Mouse (Mus musculus) Muller cell, postnatal 12 days (primary cell): ENCODE results near the gene Marveld3.

Source experiments
- DNase-seq: peaks from one replicate; pipeline ENCODE4 v3.0.0-alpha.2; 2015; ENCODE audit errors: inconsistent ontology term

Gene Marveld3

DNA sequence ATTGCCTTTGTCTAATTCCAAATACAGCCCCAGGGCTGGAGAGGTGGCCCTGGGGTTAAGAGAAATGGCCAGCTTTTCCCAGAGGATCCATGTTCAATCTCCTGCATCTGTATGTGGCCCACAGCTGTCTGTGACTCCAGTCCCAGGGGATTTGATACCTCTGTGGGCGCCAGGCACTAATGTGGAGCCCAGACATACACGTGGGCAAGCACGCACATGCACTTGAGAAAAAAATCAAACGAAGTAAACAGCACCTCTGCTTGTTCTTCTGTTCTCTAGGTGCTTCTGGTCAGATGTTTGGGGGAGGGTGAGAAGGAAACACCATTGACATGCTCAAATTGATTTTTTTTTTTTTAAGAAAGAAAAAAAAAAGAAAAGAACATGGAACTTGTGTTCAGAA is 2.1 kb upstream of the Marveld3 start:
- DNase-seq: no peak

DNA sequence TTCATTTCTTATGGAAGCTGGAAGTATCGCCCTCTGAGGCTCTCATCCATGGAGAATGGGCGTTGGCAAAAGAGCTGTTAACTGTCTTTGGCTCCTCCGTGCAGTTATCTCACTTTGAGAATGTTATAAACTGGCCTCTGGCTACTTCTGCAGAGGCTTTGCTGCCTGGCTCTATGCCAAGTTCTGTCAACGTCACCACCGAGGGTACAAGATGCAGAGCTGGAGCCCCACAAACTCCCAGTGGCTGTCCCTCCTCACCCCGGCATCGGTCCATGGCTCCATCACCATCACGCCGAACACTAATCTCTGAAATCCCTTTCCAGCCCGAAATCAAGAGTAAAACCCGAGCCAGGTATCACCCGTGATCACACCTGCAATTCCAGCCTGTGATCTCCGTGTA is 1.4 kb upstream of the Marveld3 start:
- DNase-seq: no peak

DNA sequence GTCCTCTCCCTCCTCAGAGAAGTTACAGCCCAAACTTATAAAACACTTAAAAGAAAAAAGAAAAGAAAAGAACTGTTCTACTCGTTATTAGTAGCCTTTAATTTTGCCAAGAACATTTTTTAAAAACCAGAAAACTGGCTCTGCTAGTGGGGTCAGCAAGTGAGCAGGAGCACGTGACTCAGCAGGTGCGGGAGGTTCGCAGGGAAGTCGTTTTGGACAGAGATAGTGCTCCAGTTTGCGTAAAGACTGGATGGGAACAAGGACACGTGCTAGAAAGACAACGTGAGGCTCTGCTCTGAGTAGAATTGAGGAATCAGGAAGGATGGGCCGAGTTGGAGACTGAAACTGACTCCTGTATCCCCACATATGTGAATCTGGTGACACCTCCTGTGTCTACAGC is 893 bp upstream of the Marveld3 start:
- no peak for DNase-seq

DNA sequence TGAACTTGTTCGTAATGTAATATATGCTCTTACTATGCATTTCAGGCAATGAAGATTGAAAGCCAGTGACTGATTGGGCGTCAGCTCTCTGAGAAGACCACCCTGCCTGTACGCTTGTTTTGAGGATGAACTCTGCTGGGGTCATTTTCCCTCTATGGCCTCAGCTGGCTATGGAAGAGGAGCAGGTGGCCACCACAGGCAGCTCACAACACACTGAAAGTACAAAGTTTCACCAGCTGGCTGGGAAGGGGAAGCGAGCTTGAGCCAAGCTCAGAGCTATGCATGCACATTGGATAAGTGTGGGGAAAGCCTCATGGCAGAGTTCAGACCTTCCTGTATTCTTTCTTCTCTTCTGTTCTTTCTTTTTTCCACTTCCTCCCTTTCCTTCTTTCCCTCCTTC is 2.9 kb downstream of the Marveld3 start:
- no peak for DNase-seq

DNA sequence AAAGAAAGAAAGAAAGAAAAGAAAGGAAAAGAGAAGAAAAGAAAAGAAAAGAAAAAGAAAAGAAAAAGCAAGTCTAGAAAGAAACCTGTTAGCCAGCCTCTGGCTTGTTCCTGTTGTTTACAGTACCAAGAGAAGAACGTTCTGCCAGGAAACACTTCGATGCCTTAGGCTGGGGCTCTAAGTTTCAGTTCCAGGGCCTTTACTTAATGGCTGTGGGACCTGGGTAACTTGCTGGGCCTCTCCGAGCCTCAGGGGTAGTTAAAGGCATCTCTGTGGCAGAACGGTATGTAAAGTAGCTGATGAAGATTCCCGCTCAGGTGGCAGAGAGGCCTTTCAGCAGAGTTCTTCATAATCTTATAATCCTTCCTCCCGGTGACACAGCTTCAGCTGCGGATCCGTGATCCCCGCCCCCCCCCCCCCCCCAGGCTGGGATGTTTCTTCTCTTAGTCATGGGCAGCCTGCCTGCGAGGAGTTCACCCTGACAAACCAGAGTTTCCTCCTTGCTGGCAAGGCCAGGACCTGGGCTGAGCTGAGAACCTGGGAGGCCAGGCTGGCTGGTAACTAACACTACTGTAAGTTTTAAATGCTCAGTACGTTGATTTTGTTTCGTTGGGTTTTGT is 3.9 kb downstream of the Marveld3 start:
- DNase-seq: peak; percentile 83

DNA sequence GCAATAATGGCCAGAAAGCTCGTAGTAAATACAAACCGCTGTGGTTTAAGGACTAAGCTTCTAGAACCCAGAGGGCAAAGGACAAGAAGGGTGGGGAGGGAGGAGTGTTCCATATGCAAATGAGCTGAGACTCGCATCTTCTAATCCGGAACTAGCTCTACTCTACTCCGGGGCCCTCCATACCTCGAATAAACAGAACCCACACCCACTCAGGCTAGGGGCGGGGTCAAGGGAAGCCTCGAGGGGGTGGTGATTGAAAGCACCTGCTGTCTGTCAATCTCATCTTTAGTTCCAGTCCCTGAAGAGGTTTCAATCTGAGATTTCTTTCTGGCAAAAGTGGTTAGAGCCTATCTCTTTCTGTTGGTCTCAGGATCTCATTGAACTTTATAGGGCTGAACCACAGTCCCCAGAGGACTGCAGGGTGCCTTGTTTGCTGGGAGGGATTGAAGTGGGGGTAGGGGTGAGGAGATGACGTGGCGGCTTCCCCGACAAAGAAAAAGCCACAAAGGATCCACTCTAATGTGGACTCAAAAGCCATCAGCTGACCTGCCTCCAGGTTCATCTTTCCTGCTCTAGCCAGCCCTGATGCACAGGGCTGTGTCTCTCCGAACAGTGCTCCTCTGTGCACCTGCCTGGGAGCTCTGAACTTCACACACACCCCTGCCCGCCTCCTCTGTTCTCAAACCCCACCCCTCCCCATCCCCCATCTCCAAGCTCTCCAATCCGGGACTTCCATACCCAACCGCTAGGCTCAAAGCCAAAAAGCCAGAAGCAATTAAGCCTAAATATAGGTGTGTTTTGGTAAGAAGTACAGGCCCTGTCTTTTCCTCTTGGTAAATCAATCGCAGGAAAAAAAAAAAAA is 4.6 kb downstream of the Marveld3 start:
- peak; percentile 49 for DNase-seq

DNA sequence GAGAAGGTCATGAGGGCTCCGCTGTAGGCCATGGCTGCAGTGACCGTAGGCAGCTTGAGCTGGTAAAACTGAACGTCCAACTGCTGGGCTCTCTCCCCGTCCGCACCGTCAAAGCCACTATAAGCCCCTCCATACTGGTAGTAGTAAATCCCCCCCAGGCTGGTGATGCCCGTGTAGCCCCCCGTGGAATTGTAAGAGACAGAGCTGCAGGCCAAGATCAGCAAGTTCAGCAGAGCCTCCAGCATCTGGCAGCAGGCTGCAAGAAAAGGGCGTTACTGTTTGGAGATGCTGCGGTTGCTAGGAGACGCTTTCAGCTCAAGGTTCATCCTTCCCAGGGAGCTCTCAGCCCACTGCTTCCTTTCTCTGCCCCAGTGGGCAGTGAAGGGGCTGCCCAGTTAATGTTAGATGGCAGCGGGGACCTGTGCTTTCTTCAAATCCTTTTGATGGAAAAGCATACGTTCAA is 7.5 kb downstream of the Marveld3 start:
- DNase-seq: no peak

DNA sequence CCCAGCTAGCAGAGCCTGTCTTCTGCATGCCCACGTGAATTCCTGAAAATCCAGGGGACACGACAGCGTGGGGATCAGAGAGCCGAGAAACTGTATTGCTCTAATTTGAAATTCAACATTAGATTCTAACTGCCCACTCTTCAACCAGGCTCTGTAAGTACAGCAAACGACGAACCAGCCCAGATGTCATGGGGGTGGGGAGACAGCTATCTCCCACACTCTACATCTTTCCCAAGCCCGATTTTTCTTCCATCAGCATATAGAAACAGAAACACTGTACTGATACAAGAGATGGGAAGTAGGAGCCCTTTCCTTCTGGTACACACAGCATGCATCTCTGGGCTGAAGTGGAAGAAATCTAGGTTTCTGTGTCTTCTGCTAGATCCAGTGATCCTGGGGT is 9.8 kb downstream of the Marveld3 start:
- no peak for DNase-seq

DNA sequence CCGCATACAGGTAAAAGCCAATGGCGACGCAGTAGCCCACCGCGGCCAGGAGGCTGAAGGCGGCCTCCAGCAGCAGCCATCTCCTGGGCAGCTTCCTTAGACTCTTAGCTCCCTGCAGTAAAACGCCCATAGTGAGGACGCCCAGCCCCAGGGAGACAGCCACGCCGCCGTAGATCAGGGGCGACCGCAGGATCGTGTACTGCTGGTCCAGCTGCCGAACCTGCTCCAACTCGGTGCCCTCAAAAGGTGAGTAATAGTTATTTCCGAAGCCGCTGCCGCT is 13.8 kb downstream of the Marveld3 start:
- DNase-seq: no peak

DNA sequence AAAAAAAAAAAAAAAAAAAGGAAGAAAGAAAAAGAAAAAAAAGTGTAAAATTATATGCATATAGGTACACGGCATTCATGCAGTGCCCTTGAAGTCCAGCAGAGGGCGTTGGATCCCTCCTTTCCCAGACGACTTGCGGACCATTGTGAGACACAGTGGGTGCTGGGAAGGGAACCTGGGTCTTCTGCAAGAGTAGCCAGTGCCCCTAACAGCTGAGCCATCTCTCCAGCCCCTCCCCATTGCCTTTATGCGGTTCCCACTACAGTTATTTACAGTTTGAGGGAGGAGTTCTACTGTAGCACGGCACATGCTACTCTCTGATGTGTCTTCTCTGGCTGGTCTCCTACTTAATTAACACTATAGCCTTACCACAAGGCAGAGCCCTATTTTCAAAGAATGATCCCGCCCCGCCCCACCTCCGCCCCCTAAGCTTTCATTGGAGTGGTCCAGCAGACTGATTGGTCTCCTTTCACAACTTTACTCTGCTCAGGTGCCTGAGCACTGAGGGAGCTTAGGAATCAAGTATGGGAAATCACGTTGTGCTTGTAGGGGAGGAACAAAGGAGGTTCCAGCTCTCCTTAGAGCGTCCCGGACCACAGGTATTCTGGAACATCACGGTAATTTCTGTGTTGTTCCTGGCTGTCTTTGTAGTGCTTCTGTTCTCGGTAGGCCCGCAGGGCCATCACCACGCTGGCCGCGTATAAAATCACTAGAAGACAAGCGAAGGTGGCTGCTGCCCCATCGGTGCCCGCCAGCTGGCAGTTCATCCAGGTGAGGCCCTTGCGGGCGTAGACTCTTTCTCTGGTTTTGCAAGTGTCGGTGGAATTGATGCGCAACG is 14.3 kb downstream of the Marveld3 start:
- DNase-seq: peak; percentile 32

DNA sequence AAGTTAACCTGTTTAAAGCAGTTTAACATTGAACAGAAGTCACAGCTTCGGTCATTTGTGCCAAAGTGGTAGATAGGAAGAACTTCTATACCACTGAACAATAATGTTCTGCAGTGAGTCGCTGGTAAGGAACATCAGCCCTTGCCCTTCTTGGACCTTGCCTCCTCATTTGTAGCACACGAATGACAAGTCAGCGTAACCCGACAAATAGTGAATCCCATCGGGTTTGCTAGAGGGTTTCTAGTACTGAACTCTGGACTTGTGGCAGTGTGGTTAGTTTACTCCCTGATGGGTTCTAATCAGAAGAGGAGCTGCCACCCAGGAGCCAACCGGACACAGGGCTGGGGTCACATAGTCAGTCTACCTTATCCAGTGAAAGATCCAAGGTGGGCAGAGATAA is 15.7 kb downstream of the Marveld3 start:
- no peak for DNase-seq

DNA sequence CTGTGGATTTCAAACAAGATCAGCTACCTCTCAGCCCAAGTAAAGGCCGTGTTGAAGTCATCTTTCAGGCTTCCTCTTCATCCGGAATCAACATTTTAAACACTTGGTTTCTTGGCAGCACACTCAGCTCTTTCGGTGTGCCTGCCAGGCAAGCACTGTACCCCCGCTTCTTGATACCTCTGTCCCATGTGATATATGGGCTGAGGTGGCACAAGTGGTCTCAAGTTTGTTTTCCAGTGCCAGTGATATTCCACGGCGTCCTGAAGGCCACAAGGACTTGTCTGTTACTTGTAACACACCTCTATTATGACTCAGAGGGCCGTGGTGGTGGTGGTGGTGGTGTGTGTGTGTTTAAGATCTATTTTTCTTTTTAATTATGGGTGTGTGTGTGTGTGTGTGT is 16.3 kb downstream of the Marveld3 start:
- DNase-seq: no peak

DNA sequence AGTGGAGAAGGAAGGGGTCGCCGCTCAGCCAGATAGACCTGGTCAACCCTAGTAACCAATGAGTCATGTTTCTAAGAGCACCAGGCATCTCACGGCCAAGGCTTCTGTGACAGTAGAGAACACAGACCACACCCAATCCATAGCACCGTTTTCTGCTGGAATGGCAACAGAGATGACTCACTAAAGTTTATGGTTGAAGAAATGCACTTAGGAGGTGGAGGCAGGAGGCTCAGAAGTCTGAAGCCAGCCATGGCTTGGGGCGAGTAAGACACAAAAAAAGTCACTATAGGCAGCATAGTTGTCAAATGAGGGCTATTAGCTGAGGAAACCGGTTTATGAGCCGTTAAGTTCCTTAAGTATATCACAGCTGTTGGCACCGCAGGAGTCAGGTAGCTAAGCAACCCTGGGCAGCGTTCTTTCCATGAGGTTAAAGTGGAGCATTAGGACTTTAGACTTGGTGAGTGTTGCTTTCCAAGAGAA is 16.8 kb downstream of the Marveld3 start:
- no peak for DNase-seq

DNA sequence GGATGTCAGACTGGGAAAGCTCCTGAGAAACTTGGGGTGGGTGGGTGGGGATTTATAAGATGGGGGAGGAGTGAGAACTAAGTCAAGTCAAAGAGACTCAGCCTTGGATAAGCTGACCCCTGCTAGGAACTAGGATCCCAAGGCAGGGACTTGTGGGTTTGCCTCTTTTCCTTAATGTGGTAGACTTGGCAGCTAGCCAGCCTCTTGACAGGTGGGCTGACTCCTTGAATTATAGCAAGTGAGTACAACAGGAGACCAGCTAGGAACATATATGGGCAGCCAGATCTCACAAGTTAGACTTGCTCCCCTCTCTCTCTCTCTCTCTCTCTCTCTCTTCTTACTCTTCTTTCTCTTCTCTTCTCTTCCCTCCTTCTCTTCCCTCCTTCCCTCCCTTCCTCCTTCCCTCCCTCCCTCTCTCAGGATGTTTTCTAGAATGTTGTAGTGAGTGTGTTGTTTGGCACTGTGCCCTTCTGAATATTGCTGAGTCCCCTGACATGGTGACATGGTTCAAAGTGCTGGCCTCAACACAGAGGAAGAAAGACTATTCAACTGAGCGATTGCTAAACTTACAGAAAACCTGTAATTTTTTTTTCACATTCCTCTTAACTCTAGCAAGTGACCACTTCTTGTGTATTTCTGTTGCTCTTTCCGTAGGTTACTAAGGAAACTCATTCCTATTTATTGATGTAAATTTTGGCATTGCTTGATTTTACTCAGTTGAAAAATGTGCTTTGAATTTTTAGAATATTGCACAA is 20.2 kb downstream of the Marveld3 start:
- no peak for DNase-seq

DNA sequence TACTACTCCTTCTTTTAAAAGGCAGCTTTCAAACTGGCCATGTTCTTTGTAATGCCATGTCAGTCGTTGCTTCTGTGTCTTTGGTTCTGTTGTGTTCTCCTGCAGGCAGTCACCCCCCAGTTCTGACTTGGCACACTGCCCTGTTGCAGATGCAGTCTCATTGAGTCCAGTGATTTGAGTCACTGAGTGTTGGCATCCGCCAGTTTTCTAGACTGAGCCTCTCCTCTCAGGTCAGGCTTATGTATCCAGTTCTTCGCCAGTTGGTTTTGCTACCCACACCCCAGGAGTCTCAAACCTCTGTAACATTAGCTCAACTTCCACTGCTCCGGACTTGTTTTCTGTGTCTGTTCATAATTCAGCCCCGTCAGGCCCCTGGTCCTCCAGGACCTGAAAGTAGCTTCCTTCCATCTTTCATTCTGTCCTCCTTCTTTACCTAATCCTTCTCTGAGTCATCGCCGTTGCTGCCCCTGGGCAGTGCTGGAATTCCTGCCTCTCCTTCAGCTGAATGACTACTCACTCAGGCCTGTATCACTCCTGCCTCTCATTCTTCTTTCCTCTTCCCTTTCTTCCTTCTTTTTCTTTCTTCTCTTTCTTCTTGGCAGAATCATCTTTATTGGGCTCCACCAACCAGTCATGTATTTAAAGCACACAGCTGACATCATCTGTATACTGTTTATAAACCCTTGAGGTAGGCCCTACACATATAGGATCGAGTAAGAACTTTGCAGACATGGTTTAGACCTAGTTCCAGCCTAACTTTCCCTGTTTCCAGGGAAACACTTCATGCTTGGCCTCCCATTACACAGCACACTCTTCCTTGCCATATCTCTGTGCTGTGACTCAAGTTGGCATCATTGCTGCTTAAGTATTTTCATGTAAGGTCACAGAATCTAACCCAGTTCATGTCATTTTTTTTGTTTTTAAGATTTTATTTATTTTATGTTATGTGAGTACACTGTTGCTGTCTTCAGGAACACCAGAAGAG is 41.3 kb downstream of the Marveld3 start:
- DNase-seq: peak; percentile 75

DNA sequence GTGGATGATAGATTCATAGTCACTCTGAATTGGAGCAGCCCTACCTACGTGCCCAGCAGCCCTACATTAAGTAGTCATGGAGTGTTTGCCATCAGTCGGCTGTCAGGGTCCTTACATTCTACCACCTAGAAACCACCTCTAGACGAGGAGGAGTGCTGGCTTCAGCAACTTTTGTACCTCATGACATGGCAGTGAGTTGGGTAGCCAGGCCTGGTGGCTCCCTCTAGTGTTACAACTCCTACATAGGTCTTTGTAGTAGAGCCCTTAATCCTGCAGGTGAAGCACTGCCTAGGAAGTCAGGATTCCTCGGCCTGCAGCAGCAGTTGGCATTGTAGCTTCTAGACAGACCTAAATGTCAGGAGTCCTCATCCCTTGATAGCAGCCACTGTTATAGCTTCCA is 44.7 kb downstream of the Marveld3 start:
- peak; percentile 25 for DNase-seq

DNA sequence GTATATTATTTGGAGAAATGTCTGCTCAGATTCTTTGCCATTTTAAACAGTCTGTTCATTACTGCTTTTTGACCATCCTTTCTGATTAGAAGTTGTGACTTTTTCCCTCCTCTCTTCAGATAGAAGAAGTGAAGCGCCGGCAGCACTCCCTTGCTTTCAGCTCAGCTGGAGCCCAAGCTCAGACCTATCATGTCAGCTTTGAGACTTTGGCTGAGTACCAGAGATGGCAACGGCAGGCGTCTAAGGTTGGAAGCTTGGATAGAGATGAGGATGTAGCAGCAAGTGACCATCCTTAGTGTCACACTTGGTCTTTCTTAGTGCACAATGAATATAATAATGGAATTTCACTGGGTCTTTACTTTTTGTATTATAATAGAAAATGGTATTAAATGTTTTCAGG is 54.6 kb downstream of the Marveld3 start:
- no peak for DNase-seq

DNA sequence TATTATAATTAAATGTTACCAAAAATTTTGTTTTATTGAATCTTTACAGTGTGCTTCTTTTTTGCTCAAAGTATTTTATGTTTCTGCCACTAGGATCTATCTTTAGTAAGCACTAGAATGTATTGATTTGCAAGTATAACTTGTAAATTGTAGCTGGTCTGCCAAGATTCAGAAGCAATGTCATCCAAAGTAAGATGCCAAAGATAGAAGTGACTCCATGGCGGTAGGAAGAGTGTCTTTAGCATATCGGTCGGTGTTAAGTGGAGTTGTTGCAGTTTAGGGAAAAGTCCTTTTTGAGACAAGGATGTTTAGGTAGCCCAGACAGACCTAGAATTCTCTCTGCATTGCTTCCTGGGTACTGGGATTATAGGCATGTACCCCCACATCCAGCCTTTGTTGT is 55.1 kb downstream of the Marveld3 start:
- DNase-seq: no peak

DNA sequence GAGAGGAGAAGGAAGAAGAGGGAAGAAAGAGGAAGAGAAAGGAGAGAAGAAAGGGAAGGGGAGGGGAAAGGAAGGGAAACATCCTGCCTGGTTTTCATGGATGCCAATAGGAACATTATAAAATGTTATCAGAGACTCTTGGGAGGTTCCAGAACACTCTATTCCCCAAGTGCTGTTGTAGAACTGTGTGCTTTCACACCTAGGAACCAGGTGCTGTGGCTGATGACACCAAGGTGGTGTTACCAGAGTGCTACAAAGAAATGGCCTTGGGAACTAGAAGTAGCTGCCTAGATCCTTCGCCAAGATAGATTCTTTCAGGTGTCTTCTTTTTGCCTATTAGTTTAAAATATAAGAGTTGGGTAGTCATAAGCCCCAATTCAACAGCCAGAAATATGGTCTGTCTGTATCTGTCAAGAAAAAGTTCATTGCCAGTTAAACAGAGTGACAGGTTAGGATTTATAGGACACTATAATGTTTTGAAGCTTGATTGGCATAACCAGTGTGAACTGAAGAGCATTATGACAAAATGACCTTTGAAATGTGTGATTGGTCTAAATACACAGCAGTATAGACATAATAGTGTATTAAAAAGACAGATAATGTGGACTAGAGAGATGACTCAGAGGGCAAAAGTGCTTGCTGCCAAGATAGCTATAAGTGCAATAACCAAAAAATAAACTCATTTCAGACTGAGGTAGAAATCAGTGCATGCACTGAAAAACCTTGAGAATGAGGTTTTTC is 56.9 kb downstream of the Marveld3 start:
- no peak for DNase-seq

DNA sequence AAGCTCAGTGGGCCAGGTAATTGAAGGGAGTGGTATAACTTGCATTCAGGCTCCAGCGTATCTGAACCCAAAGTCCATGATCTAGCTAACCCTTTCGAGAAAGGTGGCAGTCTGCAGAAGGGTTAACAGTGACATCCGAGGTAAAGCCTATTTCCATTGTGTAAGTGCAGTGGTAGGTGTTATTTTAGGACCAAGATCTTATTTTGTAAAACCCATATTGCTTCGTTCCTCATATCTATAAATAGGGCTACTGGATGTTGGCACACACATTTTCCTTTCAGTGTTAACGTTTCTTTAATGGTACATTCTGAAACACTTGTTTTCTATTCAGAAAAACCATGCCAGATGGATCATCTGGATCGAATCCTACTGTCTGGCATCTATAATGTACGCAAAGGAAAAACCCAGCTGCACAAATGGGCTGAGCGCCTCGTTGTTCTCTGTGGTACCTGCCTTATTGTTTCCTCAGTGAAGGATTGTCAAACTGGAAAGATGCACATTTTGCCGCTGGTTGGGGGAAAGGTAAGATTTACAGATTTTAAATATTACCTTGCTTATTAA is 58.0 kb downstream of the Marveld3 start:
- DNase-seq: no peak
